Mouse (Mus musculus): ENCODE results near the gene Fbxw11.

DNA sequence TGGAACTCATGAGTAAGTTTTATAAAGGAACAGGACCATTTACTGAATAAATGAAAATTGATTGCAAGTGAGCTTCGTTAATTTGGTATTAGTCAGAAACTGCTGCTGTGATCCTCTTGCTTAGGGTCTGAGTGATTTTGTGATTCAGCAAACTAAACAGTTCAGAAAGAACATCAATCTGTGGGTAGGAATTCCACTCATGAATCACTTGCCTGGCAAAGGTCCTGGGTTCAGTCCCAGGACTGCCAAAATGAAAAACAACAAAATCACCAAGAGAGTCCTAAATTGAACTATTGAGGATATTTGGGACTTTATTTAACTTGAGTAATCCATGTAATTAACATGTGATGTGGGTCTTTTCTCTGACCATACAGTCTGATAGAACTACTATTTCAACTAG lies 35.3 kb downstream of the Fbxw11 start:
- TF ChIP-seq ZC3H11A (IDR thresholded peaks at IDR 0.05; ENCODE audit: borderline replicate concordance, low read depth, low read length) (no peak), CHD2 (IDR thresholded peaks at IDR 0.05; ENCODE audit: low read depth, low read length) (no peak), MAFK (IDR thresholded peaks at IDR 0.05; ENCODE audit: insufficient read depth, low read depth, low read length) (no peak), HCFC1 (IDR thresholded peaks at IDR 0.05; ENCODE audit: borderline replicate concordance, insufficient read depth, low read length) (no peak), ZNF384 (IDR thresholded peaks at IDR 0.05; ENCODE audit: low read depth, low read length) (no peak)
